Mouse (Mus musculus) layer of hippocampus, postnatal 36 days (tissue): ENCODE data around the gene Gm21760. TPM values are rescaled to one million over a fixed set of nuclear protein-coding genes. Genes with fewer than 3 reads are reported as not detected.
"Not testable (repeated sequence)": the region's sequence is repeated elsewhere in the genome, so short reads cannot be mapped to it uniquely, and the experiment has no call there.

ENCODE experiments used
- DNase-seq, 2 experiments: peaks; one replicate each; pipeline ENCODE4 v3.0.0; 2022
- total RNA-seq, 2 experiments: library from RNA; stranded (reverse); gene quantifications; 2 replicates each; pipeline ENCODE4 v1.2.3; 2021

The Gm21760 gene
- total RNA-seq, result not detected

GRCm38 (mm10) chrY:80133479-80133878, at the start of gene Gm21760:
TSS of gene Gm21760 (plus strand) at chrY:80133779.
- not testable (repeated sequence) for DNase-seq
